Mouse (Mus musculus): ENCODE measurements around the gene Nrxn2.

Nrxn2 gene

DNA sequence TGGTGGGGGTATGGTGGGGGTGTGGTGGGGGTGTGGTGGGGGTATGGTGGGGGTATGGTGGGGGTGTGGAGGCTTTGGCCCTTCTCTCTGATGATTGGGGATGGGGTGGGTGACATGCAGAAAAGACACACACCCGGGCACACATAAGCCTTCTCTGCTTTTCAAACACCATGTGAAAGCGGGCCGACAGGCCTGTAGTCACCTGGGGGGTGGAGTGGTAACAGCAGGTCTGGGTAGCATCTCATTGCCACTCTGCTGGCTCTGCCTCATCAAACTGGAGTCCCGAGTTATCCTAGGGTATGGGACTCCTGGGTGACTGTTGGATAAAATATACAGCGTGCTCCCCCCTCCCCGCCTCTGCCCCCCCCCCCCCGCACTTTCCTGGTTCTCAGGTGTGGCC, 75.5 kb downstream of the Nrxn2 start:
- DNase-seq (ENCODE audit: low spot score in 2 of 2) = no peak

GRCm38 (mm10) chr19:6494504-6495170, 76.1 kb downstream of the Nrxn2 start:
- no peak for DNase-seq (ENCODE audit: low spot score in 2 of 2)

GRCm38 (mm10) chr19:6495714-6496113, 77.2 kb downstream of the Nrxn2 start:
- no peak for DNase-seq (ENCODE audit: low spot score in 2 of 2)

- no peak for DNase-seq (ENCODE audit: low spot score in 2 of 2)
Observed at GRCm38 (mm10) chr19:6496462-6497149, 78.1 kb downstream of the Nrxn2 start.

DNA sequence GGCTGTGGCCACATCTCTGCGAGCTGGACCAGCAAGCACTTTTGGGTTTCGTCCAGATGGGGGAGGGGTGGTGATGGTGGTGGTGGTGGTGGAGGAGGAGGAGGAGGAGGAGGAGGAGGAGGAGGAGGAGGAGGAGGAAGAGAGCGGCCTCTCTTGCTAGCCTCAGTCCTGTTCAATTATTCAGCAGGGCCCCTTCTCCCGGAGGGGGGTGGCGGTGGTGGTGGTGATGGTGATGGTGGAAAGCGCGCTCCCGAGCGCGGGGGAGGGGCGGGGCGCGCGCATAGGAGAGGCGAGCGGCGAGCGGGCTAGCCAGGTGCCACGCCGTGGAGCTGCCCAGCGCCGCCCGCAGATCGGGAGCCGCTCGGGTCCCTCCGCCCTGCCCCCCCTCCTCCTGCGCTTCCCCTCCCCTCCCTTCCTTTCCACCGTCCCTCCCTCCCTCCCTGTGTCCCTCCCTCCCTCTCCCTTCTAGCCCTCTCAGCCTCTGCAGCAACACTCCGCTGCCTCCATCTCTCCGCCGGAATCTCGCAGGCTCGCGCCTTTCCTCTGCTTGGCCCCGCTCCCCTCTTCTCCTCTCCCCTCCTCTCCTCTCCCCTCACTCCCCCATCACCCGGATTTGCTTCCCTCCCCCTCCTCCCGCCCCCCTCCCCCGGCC, 78.7 kb downstream of the Nrxn2 start:
- DNase-seq (ENCODE audit: low spot score in 2 of 2) = no peak

- no peak for DNase-seq (ENCODE audit: low spot score in 2 of 2)
Observed at GRCm38 (mm10) chr19:6497803-6498202, 79.3 kb downstream of the Nrxn2 start.

DNA sequence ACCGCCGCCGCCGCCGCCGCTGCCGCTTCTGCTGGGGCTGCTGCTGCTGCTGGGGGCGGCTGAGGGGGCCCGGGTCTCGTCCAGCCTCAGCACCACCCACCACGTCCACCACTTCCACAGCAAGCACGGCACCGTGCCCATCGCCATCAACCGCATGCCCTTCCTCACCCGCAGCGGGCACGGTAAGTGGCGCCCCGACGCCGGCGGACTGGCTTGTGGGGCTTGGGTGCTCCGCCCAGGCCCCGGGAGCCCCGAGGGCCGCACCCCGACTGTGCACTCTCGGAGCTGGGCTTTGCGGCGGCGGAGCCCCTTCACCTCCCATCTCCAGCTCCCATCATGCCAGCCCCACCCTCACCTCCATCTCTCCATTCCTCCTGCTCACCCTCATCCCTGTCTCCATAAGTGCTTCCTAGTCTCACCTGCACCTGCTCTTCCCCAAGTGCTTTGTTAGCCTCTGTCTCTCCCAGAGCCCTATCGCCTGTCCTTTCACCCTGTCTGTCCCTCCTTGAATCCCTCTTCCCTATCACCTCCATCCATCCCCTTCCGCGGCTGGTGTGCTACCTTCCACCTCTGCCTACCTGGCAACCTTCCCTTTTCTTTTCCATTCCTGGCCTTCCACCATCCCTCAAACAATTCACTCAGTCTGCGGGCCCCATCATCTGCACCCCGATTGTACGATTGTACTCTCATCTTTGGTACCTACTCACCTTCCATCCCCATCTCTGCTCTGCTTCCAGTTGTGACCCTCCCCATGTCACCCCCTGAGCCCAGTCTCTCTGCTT, 80.0 kb downstream of the Nrxn2 start:
- no peak for DNase-seq (ENCODE audit: low spot score in 2 of 2)

DNA sequence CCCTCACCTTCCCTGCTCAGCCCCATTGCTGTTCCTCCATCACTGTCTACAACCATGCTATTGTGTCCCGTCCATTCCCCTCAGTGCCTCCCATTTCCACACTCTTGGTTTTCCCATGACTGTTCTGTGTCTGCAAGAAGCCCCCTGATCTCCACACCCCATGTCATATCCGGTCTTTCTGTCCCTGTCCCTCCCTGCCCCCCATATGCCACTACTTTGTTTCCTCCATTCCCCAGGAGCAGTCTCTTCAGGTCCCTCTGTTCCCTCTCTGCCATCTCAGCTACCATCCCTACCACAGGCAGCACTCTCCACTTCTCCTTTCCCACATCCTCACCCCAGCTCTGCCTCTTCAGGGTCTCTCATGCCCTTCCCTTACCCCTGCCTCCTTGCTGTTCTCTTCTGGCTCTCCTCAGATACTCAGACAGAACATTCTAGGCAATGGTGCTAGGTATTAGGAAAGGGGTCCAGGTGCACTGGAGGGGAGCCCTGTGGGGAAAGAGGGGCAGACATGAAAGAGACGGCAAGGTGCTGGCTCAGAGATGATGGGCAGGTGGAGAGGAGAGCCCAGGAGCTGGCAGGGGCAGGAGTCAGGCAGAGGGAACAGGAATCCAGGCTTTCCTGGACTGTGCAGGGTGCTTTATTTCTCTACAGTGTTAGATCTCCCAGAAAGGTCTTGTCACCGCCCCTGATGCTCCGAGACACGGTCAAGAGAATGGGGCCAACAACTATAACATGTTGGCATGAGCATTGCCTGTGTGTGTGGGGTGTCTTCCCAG, 81.5 kb downstream of the Nrxn2 start:
- no peak for DNase-seq (ENCODE audit: low spot score in 2 of 2)

DNA sequence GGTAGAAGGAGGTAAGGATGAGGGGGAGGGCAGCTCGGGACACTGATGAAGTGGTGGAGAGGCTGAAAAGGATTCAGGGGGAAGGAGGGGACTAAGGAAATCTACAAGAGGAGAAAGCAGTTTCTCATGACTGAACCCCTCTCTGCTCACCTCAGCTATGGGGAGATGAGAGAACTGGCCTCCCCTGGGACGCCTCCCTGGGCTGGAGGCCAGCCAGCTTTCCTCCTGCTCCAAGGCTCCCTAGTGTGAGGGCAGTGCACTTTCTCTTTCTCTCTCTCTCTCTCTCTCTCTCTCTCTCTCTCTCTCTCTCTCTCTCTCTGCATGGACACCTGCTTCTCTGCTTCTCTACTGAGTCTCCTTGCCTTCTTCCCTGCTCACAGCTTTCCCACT, 82.1 kb downstream of the Nrxn2 start:
- no peak for DNase-seq (ENCODE audit: low spot score in 2 of 2)

GRCm38 (mm10) chr19:6502035-6502541, 83.6 kb downstream of the Nrxn2 start:
- no peak for DNase-seq (ENCODE audit: low spot score in 2 of 2)

GRCm38 (mm10) chr19:6502543-6503319, 84.2 kb downstream of the Nrxn2 start:
- no peak for DNase-seq (ENCODE audit: low spot score in 2 of 2)

DNA sequence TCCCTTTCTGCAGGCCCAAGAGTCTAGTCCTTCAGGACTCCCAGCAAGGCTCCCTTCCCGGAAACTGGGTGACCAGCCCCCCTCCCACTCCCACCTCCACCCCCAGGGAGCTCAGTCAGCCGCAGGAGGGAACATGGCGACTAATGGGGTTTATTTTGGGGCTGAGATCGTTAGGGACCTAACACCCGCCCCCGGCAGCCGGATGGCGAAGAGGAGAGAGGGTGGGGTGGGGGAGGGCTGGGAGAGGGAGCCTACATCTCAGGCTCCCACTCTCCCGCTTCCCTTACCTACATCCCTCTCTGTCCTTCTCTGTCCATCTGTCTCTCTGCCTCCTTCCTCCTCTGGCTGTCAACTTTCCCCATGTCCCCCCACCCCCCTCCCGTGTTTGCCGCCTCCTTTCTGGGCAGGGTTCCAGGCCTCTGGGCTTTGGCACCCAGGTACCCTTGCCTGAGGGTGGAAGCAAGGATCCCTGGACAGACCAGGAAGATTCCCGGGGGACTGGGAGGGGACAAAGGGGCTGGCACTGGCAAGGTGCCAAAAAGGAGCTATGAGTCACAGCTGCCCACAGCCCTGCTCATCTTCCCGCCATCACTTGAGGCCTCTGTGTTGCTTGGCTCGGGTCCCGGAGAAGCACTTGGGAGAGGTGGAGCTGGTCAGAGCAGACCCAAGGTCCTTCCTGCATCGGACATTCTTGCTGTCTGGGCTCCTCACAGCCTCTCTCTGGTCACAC, 85.6 kb downstream of the Nrxn2 start:
- no peak for DNase-seq (ENCODE audit: low spot score in 2 of 2)

DNA sequence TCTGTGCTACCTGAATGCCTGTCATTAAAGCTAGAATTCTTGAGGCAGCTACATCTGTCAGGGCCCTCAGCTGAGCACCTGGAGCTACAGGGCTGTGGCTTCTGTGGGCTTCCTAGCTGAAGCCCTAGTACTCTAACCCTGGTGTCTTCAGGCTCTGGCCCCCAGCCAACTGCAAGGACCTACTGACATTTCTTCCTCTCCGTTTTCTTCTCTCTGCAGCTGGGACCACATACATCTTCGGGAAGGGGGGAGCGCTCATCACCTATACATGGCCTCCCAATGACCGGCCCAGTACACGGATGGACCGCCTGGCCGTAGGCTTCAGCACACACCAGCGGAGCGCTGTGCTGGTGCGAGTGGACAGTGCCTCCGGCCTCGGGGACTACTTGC, 86.1 kb downstream of the Nrxn2 start:
- no peak for DNase-seq (ENCODE audit: low spot score in 2 of 2)

DNA sequence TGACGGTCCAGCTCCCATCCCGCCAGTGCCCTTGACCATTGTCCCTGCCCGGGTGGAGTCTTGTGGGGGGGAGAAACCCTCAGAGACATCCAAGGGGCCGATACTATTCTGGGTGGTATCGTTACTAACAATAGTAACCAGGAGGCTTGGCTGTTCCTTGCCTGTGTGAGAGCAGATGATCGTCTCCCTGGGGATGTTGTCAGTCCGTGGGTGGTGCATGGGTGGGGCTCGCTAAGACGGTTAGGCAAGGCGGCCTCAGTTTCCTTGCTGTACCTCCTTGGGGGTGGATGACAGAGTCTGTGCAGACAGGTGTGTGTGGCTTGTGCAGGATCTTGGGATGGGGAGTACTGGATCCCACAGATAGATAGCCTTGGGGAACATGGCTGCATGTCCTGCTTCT, 88.9 kb downstream of the Nrxn2 start:
- no peak for DNase-seq (ENCODE audit: low spot score in 2 of 2)

DNA sequence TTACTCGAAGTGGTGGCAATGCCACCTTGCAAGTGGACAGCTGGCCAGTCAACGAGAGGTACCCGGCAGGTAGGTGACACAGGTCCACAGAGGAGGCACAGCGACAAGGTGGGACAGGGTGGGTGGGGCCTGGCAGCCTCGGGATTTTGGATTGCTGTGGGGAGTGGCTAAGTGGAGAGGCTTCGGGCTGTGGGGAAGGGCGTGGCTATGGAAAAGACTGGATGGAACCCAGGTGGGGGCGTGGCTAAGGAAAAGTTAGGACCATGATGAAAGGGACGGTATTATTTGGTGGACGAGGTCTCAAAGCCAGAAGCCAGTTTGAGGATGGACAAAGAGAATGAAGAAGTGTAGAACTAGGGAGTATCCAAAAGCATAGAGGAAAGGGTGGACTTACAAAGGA, 91.3 kb downstream of the Nrxn2 start:
- no peak for DNase-seq (ENCODE audit: low spot score in 2 of 2)

- no peak for DNase-seq (ENCODE audit: low spot score in 2 of 2)
Observed at GRCm38 (mm10) chr19:6510546-6510945, 92.0 kb downstream of the Nrxn2 start.

GRCm38 (mm10) chr19:6513389-6514139, 95.0 kb downstream of the Nrxn2 start:
- DNase-seq (ENCODE audit: low spot score in 2 of 2) = no peak

DNA sequence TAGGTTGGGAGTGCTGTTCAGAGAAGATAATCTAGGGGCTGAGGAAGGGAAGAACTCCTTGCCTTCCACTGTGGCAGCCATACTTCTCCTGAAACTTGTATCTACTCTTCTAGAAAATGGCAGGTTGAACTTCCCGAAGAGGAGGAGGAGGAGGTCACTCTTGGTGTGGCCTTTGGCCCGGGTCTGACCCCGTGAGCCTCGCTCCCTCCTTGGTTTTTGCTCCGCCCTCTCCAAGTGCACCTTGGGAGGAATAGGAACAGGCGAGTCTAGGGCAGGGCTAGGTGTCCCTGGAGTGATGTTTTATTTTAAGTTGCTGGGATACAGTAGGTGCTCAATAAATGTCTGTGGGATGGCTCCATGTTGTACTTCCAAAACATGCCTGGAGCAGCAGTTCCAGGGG, 96.4 kb downstream of the Nrxn2 start:
- DNase-seq (ENCODE audit: low spot score in 2 of 2) = no peak

DNA sequence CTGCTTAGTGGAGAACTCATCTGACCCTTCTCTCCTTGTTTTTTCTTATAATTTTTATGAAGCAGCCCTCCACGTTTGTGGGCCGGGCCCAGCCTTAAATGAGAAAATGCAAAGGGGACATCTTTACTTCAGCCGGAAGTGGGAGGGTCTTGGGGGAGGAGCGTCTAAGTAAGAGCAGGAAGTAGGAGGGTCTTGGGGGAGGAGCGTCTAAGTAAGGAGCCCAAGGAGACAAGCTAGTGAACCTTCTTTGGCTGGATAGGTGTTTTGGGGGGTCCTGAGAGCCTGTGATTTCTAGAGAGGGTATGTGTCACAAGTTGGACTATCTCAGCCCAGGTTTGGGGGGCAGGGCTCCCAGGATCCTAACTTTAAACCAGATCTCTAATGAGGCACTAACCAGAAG, 96.9 kb downstream of the Nrxn2 start:
- no peak for DNase-seq (ENCODE audit: low spot score in 2 of 2)
